Mouse (Mus musculus): ENCODE measurements around the gene Rpl23a. TPM values are rescaled to one million over a fixed set of nuclear protein-coding genes. Genes with fewer than 3 reads are reported as not detected.

Rpl23a gene
- polyA plus RNA-seq, 1 experiment from 2014 or later: 1,241 TPM

DNA sequence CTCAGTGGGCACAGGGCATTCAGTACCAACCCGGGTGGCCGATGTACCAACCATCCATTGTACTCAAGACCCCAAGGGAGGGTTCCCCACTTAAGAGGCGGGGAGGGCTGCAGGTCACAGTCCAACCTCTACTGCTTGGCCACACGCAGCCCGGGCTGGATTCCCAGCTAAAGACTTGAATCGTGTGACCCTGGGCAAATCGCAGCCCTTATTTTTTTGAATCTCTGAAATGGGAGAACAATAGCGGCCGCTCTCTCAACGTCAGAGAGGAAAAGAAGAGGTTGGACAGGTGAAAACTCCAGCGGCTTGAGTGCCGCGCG lies 18.8 kb downstream of the Rpl23a start:
- H3K4me1 ChIP-seq (ENCODE audit: control insufficient read depth, insufficient read depth, low read length): peaks cover 49% of the 10 kb centered on the region
- peak overlapping the region; percentile 99 for H3K9ac ChIP-seq (ENCODE audit: low read depth, low read length)
- peak overlapping the region; percentile 99 for H3K4me3 ChIP-seq (ENCODE audit: low read length)
- peak overlapping the region; percentile 94 for H3K4me2 ChIP-seq (ENCODE audit: low read depth, low read length)
- WGBS: 0% methylated on average over 14 of the region's 14 CpGs
- H3K27me3 ChIP-seq (replicated peaks; ENCODE audit: control insufficient read depth, insufficient read depth, low read length): no peaks in the 10 kb centered on the region
- H3K9me3 ChIP-seq (ENCODE audit: control insufficient read depth, low read length): no peaks in the 10 kb centered on the region
- peaks cover 21% of the 10 kb centered on the region for H3K36me3 ChIP-seq (ENCODE audit: control insufficient read depth, insufficient read depth, low read length)
- no peak for ATAC-seq
- peak overlapping the region; percentile 99 for H3K27ac ChIP-seq (ENCODE audit: low read length)

DNA sequence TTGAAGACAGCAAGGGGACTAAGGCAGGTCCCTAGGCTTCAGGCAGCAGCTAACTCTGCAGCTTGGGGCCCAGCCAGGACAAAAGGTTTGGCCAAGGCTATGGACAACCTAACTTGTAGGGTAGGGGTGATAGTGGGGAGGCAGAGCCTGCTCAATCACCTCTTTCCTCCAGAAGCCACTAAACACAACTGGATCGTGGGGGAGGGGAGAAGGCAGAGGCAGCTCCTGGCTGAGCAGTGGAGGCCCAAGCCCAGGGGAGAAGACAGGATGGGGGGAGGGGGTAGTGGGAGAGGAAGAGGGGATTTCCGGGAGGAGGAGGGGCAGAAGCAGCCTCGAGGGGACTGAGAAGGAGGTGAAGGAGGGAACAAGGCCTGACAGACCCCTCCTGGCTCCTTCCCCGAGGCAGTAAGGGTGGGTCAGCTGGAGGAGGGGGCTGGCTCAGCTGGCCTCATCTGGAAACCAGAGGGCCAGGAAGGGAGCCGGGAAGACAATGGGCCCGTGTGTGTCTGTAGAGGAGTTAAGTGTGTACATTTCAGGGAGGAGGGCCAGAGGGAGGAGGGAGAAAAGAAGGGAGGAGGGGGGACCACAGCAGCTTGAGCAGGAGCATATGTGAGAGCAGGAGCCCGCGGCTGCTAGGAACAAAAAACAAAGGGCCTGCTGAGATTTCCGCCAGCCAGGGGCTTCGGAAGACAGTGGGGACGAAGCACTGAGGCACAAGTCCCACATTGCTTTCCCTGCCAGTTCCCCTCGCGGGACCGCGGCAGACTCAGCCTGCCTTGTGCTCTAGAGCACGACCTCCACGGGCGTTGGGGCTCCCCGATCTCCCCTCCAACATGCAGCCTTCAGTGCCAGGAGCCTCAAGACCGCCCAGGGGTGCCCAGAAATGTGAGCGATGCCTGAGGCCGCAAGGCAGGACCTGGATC lies 19.4 kb downstream of the Rpl23a start:
- H3K36me3 ChIP-seq (ENCODE audit: control insufficient read depth, insufficient read depth, low read length): peaks cover 21% of the 10 kb centered on the region
- no peaks in the 10 kb centered on the region for H3K27me3 ChIP-seq (replicated peaks; ENCODE audit: control insufficient read depth, insufficient read depth, low read length)
- WGBS: under 1% methylated on average over 22 of the region's 22 CpGs
- peak; percentile 30 for ATAC-seq
- H3K9me3 ChIP-seq (ENCODE audit: control insufficient read depth, low read length): no peaks in the 10 kb centered on the region
- peaks cover 49% of the 10 kb centered on the region for H3K4me1 ChIP-seq (ENCODE audit: control insufficient read depth, insufficient read depth, low read length)
- peak overlapping the region; percentile 99 for H3K27ac ChIP-seq (ENCODE audit: low read length)
- peak overlapping the region; percentile 99 for H3K9ac ChIP-seq (ENCODE audit: low read depth, low read length)
- H3K4me3 ChIP-seq (ENCODE audit: low read length): peak overlapping the region; percentile 99
- peak overlapping the region; percentile 94 for H3K4me2 ChIP-seq (ENCODE audit: low read depth, low read length)

DNA sequence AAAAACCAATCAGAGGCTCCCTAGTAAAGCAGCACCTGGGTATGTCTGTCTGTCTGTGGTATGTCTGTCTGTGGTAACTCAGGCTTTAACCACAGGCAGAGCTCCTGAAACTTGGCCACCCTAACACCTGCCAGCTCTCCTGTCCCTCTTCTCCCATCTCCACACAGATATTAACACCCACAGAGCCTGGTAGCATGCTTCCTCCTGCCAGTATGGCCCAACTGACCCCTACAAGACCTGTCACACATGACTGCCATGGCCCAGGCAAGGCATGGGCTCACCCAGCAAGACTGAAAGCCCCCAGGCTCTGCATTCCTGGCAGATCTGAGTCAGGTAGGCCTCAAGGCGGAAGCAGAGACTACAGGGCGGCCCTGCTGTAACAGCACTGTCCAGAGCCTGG lies 20.3 kb downstream of the Rpl23a start:
- WGBS: 73% methylated on average over 2 of the region's 2 CpGs
- peak overlapping the region; percentile 94 for H3K4me2 ChIP-seq (ENCODE audit: low read depth, low read length)
- H3K4me3 ChIP-seq (ENCODE audit: low read length): peak overlapping the region; percentile 99
- H3K27ac ChIP-seq (ENCODE audit: low read length): peak overlapping the region; percentile 99
- peak overlapping the region; percentile 99 for H3K9ac ChIP-seq (ENCODE audit: low read depth, low read length)
- no peaks in the 10 kb centered on the region for H3K27me3 ChIP-seq (replicated peaks; ENCODE audit: control insufficient read depth, insufficient read depth, low read length)
- peaks cover 48% of the 10 kb centered on the region for H3K4me1 ChIP-seq (ENCODE audit: control insufficient read depth, insufficient read depth, low read length)
- no peak for ATAC-seq
- H3K9me3 ChIP-seq (ENCODE audit: control insufficient read depth, low read length): no peaks in the 10 kb centered on the region
- H3K36me3 ChIP-seq (ENCODE audit: control insufficient read depth, insufficient read depth, low read length): peaks cover 21% of the 10 kb centered on the region

DNA sequence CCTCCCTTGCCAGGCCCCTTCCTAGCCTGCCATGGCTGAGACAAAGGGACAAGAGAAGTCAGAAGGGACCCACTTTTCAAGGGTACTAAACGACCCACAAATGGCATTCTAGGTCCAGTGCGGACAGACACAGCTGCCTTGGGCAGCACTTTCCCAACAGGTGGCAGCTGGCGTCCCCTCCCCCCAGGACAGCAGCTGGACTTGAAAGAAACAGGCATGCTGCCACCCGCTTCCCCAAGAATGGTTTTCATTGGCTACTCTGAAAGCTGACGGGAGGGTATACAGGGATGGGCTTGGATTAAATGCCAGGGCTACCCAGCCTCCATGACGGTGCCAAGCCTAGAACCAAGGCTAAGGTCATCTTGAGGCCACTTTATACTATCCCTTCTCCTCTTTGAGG lies 20.9 kb downstream of the Rpl23a start:
- Histone ChIP-seq H3K4me3 (ENCODE audit: low read length) (peak overlapping the region; percentile 99; the same call in 1 of the 2 replicates), H3K4me1 (ENCODE audit: control insufficient read depth, insufficient read depth, low read length) (peaks cover 45% of the 10 kb centered on the region), H3K36me3 (ENCODE audit: control insufficient read depth, insufficient read depth, low read length) (peaks cover 21% of the 10 kb centered on the region)

DNA sequence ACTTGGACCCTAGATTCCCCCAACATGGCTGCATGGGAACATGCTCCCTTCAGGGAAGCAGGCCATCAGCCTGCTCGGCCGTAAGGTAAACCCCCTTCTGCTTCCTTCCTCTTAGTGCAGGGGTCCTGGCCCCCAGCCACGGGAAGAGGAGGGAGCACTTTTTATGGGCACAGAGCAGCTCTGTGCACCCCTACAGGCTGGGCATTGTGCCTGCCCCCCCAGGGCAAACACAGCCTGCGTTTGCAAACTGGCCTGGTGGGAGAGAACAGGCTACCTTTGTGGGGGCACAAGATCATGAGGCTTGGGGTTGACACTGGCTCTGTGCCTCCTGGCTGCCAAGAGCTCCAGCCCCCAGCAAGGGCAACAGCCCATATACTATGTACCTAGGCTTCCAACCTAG lies 21.4 kb downstream of the Rpl23a start:
- H3K4me3 ChIP-seq (ENCODE audit: low read length): no peak overlapping the region
- 57% methylated on average over 4 of the region's 4 CpGs for WGBS
- ATAC-seq: no peak
- H3K27me3 ChIP-seq (replicated peaks; ENCODE audit: control insufficient read depth, insufficient read depth, low read length): no peaks in the 10 kb centered on the region
- 0 out of 2 replicates have a peak overlapping the region, but pooled peaks have one; percentile 94 for H3K4me2 ChIP-seq (ENCODE audit: low read depth, low read length)
- H3K4me1 ChIP-seq (ENCODE audit: control insufficient read depth, insufficient read depth, low read length): peaks cover 43% of the 10 kb centered on the region
- no peaks in the 10 kb centered on the region for H3K9me3 ChIP-seq (ENCODE audit: control insufficient read depth, low read length)
- H3K27ac ChIP-seq (ENCODE audit: low read length): 0 out of 2 replicates have a peak overlapping the region, but pooled peaks have one; percentile 32
- H3K36me3 ChIP-seq (ENCODE audit: control insufficient read depth, insufficient read depth, low read length): peaks cover 21% of the 10 kb centered on the region
- H3K9ac ChIP-seq (ENCODE audit: low read depth, low read length): peak overlapping the region; percentile 99

More for the DNA sequence above, 20.9 kb downstream of the Rpl23a start:
- H3K27ac ChIP-seq (ENCODE audit: low read length): 0 out of 2 replicates have a peak overlapping the region, but pooled peaks have one; percentile 32
- 55% methylated on average over 6 of the region's 6 CpGs for WGBS
- H3K9me3 ChIP-seq (ENCODE audit: control insufficient read depth, low read length): no peaks in the 10 kb centered on the region
- peak overlapping the region; percentile 94 for H3K4me2 ChIP-seq (ENCODE audit: low read depth, low read length)
- no peaks in the 10 kb centered on the region for H3K27me3 ChIP-seq (replicated peaks; ENCODE audit: control insufficient read depth, insufficient read depth, low read length)
- H3K9ac ChIP-seq (ENCODE audit: low read depth, low read length): peak overlapping the region; percentile 99
- no peak for ATAC-seq

DNA sequence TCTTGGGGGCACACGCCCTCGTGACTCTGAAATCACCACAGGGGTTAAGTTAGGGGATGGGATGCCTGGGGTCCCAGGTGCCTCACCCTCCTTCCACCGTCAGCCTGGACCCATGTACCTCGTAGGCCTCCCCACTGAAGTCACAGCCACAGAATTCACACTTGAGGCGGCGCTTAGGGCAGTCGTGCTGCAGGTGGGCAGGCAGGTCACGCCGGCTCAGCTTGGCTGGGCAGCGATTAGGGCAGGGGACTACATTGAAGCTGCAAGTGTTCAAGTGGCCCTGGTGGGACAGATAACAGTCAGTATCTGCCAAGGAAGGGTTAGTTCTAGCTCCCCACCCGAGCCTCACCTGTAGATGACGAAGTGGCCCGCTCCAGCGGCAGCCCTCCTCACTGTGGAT lies 22.2 kb downstream of the Rpl23a start:
- 86% methylated on average over 14 of the region's 14 CpGs for WGBS
- H3K27ac ChIP-seq (ENCODE audit: low read length): no peak overlapping the region
- no peaks in the 10 kb centered on the region for H3K9me3 ChIP-seq (ENCODE audit: control insufficient read depth, low read length)
- no peak for ATAC-seq
- no peak overlapping the region for H3K4me3 ChIP-seq (ENCODE audit: low read length)
- H3K36me3 ChIP-seq (ENCODE audit: control insufficient read depth, insufficient read depth, low read length): peaks cover 21% of the 10 kb centered on the region
- peaks cover 35% of the 10 kb centered on the region for H3K4me1 ChIP-seq (ENCODE audit: control insufficient read depth, insufficient read depth, low read length)
- H3K9ac ChIP-seq (ENCODE audit: low read depth, low read length): peak overlapping the region; percentile 4; the same call in 1 of the 2 replicates
- H3K27me3 ChIP-seq (replicated peaks; ENCODE audit: control insufficient read depth, insufficient read depth, low read length): no peaks in the 10 kb centered on the region
- H3K4me2 ChIP-seq (ENCODE audit: low read depth, low read length): no peak overlapping the region

DNA sequence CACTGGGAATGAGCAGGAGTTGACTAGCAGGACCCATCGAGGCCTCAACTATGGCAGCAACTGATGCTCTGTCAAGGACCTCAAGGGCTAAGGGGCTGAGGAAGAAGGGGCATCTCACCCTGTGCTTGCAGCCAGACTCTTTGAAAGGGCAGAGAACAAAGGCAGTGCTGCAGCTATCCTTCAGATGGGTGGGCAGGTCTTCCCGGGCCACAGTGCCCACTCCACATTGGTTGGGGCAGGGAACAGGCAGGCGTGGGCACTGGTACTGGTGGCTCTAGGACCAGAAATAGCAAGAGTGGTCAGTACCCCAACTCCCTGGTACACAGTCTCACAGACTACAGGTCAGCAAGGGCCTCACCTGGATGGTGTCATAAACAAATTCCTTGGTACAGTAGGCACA lies 22.7 kb downstream of the Rpl23a start:
- Histone ChIP-seq H3K27me3 (replicated peaks; ENCODE audit: control insufficient read depth, insufficient read depth, low read length) (no peaks in the 10 kb centered on the region), H3K36me3 (ENCODE audit: control insufficient read depth, insufficient read depth, low read length) (peaks cover 21% of the 10 kb centered on the region), H3K9me3 (ENCODE audit: control insufficient read depth, low read length) (no peaks in the 10 kb centered on the region), H3K4me2 (ENCODE audit: low read depth, low read length) (no peak overlapping the region), H3K4me1 (ENCODE audit: control insufficient read depth, insufficient read depth, low read length) (peaks cover 30% of the 10 kb centered on the region), H3K27ac (ENCODE audit: low read length) (no peak overlapping the region), H3K4me3 (ENCODE audit: low read length) (no peak overlapping the region), H3K9ac (ENCODE audit: low read depth, low read length) (peak overlapping the region; percentile 4; the same call in 1 of the 2 replicates)
- no peak for ATAC-seq
- 87% methylated on average over 3 of the region's 3 CpGs for WGBS

DNA sequence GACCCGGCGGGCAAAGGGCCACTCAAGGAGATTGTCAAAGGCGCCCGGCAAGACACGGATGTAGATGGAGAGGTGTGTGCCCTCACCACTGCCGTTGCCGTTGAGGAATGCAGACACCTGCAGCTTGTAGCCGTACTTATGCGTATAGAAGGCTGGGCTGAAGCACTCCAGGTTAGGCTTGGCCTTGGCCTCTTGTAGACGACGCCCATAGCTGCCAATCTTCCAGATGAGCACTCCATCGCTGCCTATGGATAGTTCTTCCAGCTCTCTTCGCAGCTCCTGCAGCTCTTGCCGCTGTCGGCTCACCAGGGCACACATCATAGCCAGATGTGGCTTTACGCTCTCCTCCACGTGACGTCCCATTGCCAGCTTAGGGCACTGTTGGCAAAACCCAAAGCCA lies 23.2 kb downstream of the Rpl23a start:
- no peaks in the 10 kb centered on the region for H3K27me3 ChIP-seq (replicated peaks; ENCODE audit: control insufficient read depth, insufficient read depth, low read length)
- H3K4me1 ChIP-seq (ENCODE audit: control insufficient read depth, insufficient read depth, low read length): peaks cover 29% of the 10 kb centered on the region
- peaks cover 21% of the 10 kb centered on the region for H3K36me3 ChIP-seq (ENCODE audit: control insufficient read depth, insufficient read depth, low read length)
- no peak overlapping the region for H3K9ac ChIP-seq (ENCODE audit: low read depth, low read length)
- no peak overlapping the region for H3K27ac ChIP-seq (ENCODE audit: low read length)
- H3K4me3 ChIP-seq (ENCODE audit: low read length): no peak overlapping the region
- no peaks in the 10 kb centered on the region for H3K9me3 ChIP-seq (ENCODE audit: control insufficient read depth, low read length)
- ATAC-seq: no peak
- H3K4me2 ChIP-seq (ENCODE audit: low read depth, low read length): no peak overlapping the region
- 81% methylated on average over 18 of the region's 18 CpGs for WGBS

DNA sequence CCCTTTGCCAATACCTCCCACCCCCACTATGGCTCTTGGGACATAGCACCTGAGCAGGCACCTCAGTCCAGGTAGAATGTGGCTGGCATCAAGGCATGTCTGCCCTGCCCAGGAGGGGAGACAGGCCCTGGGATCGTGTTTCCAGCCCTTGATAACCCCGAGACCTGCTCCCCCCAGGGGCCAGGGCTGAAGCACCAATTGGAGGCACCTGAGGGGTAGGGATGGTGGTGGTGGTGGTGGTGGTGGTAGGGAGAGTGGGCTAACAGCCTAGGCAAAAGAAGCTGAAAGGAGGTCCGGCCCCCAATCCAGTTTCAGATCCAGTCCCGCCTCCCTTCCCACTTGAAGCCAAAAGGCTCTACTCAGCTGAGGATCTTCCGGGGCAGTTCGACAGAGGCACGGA lies 23.8 kb downstream of the Rpl23a start:
- Histone ChIP-seq H3K27ac (ENCODE audit: low read length) (peak overlapping the region; percentile 10; the same call in 1 of the 2 replicates), H3K9me3 (ENCODE audit: control insufficient read depth, low read length) (no peaks in the 10 kb centered on the region), H3K4me3 (ENCODE audit: low read length) (no peak overlapping the region), H3K9ac (ENCODE audit: low read depth, low read length) (0 out of 2 replicates have a peak overlapping the region, but pooled peaks have one; percentile 29), H3K4me2 (ENCODE audit: low read depth, low read length) (no peak overlapping the region), H3K36me3 (ENCODE audit: control insufficient read depth, insufficient read depth, low read length) (peaks cover 26% of the 10 kb centered on the region), H3K4me1 (ENCODE audit: control insufficient read depth, insufficient read depth, low read length) (peaks cover 29% of the 10 kb centered on the region), H3K27me3 (replicated peaks; ENCODE audit: control insufficient read depth, insufficient read depth, low read length) (no peaks in the 10 kb centered on the region)
- no peak for ATAC-seq
- 72% methylated on average over 7 of the region's 7 CpGs for WGBS

Data from intestine, embryonic 16.5 days (tissue).